Mouse (Mus musculus): Measurements from ENCODE around the gene Prr7.
"Not testable (repeated sequence)": the region's sequence is repeated elsewhere in the genome, so short reads cannot be mapped to it uniquely, and the experiment has no call there.

The Prr7 gene

DNA sequence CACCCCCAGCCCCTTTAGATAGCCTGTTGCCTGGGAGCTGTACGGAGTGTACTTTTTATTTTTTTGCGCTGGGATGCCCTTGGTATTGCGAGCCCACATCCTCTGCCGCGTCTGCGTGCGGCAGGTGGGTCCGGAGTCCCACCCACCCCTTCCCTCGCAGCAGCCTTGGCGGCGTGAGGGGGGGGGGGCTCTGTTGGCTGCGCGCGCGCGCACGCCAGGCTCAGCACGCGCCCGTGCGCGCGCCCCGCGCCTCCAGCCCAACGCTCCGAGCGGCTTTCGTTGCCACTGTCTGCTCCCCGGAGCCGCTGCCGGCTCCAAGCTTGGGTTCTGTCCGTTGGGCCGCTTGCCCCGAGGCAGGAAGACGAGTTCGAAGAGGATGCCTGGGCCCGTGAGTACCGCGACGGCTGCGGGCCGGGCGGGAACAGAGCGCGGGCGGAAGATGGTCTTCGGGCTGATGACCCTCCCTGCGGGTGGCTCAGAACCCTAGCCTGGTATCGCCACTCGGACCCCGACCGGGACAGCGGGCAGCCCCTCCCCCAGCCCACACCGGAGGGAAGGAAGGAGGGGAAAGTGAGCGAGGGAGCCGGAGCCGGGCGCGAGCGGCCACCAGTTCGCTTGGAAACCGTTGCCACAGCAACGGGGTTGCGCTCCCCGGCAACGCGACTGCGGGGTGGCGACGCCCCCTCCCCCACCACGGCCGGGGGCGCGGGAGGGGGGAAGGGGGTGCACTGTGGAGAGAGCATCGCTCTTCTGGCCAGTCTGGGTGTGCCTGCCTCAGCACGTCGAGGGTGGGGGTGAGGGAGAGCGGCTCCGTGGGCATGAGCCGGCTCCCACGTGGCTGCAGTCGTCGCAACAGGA, at the start of gene Prr7:
Gene Prr7 (plus strand): TSS at position 241 of the 858 bp plus-strand sequence.
- peak; percentile 86 for DNase-seq (ENCODE audit: inconsistent ontology term)

DNA sequence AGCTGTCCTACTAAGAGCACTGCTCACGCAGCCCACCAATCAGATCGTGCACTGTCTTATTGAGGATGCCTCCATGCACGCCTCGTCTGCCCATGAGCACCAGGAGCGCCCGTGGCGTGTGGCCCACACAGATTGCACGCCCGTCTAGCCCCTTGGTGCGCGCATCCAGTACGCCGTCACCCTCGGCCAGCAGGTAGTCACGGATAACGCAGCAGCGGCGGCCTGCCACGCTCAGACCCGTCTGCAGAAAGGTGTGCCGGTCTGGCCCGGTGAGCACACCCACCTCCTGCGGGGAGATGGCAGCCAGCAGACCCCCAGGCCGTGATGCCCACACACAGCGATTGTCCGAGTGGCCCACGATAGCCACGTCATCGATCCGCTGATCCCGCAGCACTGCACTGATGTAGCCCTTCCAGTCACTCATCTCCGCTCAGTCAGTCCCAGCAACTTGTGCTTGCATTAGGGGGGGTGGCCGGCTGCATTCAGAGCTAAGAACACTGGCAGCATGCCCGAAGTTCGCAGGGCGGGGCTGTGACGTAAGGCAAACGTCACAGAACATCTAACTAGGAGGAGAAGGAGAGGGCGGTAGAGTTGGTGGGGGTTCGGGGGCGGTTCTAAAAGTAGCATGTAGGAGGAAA, 49.2 kb upstream of the Prr7 start, which contains the start of gene Pfn3:
Gene Pfn3 (minus strand): TSS at position 490 of the 638 bp plus-strand sequence.
- DNase-seq (ENCODE audit: inconsistent ontology term), result peak; percentile 37

DNA sequence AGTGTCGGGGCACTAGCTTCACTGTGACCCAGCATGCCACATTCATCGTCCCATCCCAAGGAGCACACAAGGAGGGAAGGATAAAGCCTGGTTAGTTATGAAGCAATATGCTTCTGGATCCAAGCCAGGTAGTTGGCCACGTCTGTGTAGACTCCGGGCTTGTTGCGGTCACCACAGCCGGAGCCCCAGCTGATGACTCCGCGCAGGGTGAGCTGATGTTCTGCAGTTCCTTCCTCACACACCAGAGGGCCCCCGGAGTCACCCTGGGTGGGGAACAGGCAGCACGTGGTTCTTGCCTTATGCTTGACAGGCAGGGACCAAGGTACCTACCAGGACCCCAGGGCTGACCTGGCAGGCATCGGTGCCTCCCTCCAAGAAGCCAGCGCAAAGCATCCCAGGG, 46.1 kb upstream of the Prr7 start:
- DNase-seq (ENCODE audit: inconsistent ontology term), result peak; percentile 89

DNA sequence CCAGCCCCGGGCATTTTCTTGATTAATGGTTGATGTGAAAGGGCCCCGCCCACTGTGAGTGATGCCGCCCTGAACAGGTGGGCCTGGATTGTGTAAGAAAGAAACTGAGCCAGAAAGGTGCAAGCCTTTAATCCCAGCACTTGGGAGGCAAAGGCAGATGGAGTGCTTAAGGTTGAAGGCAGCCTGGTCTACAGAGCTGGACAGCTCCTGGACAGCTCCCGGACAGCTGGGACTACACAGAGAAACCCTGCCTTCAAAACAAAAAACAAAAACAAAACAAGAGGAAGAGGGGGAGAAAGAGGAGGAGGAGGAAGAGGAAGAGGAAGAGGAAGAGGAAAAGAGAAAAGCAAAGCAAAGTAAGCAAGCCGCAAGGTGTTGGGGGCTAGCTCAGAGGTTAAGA, 44.9 kb upstream of the Prr7 start:
- DNase-seq (ENCODE audit: inconsistent ontology term), result no peak

DNA sequence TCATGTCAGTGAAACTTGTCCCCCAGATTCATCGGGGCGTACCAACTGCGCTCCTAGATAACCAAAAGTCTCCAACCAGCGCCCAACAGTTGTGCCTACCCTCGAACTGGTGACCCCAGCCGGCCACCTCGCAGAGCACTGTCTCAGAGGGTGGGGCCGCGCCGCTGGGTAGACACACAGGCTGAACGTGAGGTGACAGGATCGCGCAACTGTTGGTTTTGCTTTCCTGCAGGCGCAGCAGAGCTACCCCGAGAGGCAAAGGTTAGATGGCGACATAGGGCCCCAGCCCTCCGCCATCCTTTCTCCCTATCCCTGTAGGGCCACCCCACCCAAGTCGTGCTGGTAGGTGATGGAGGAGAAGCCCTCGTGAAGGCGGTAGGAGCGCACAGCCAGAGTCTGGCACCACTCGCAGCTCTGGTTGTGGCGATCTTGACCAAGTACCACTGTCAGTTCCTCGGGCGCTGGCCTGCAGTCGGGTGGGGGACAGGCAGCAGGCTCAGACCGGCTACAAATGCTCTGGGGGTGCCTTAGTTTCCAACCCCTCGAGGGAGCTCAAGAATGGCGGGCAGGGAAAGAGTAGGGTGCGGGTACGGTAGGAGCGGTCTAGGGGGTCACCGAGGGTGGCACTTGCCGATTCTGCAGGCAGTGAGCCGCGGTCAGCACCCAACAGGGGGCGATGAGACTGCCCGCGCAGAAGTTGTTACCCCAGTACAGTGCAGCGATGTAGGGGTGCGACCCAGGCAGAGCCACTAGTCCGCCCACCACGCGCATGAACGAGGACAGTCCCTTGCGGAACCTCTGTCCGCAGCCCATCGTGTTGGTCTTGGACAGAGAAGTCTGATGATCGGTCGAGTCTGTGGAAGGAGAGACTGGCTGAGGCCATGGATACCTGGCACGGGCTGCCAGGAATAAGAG, 43.8 kb upstream of the Prr7 start:
- no peak for DNase-seq (ENCODE audit: inconsistent ontology term)

DNA sequence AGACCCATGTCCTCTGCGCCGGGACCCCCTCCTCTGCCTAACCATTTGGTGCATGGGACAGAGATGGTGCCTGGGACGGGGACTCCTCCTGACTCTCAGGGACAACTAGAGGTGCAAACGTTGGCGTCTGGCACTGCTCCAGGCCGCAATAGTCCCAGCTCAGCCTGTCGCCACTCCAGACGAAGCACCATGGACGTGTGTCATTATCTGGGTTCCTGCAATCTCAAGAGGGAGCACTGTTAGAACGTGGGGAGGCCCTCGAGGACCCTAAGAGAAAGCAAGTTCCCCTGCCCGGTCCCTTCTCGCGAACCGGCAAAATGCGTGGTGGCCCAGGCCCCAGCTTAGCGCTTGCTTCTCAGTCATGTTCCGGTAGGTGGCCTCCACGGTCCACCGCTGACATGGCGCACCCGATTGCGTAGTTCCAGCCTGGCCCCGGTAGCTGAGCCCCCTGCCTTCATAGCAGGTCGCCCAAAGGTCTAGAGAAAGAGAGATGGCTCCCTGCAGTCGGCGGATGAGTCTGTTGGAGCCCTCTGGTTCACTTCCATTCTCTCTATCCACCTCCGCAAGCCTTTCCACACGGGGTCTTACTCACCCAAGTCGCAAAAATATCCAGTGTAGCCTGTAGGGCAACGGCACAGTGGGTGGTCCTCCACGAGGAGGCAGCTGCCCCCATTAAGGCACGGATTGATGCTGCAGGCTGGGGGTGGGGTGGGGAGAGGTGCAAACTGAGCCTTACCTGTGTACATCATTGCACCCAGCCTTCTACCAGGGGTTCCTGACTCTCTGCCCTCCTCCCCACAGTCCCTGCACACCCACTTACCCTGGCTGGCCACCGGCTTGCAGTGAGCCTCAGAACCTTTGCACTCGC, 42.9 kb upstream of the Prr7 start:
- DNase-seq (ENCODE audit: inconsistent ontology term), result peak; percentile 76

DNA sequence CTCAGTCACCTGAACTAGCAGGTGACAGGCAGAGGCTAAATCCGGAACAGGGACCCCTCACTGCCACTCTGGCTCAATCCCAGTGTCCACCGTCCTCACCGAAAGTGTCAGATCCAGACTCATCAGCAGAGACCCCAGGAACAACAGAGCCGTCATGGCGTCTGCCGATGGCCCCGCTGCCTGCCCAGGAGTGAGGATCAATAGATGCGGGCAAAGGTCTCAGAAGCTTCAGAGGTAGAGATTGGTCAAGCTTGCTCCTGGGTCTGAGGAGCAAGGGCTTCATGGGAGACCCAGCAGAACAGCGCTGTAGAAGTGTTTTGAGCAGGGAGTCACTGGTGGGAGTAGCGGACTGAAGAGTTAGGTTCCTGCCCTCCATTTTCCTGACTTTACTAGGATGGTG, 37.5 kb upstream of the Prr7 start, which contains the start of gene F12:
Gene F12 (minus strand): TSS at position 181 of the 400 bp plus-strand sequence.
- no peak for DNase-seq (ENCODE audit: inconsistent ontology term)

DNA sequence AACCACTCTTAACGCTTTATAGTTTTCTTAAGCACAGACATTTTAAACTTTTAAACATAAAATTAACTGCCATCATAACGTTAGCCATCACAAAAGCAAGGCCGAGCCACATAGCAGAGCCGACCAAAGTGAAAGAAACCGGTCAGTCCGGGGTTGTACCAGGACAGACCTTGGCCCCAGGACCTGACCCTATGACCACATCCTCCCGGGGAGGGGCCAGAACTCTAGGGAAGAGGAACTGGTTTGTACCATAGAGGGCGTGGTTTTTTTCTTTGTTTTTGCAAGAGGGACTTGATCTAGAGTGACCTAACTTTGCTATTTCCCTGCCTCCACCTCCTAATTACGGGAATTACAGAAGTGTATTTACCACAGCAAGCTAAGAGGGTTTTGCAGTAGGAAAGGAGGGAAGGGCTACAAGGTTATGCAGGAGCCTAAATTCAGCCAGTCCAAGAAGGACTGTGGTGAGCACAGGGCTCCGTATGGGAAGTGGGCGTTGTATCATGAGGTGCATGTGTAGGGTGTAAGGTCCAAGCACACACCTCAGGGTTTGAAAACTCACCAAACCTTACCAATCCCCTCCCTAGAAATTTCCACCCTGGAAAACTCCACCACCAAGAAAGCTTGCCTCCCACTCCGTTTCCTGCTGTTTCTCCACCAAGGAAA, 34.7 kb upstream of the Prr7 start:
- no peak for DNase-seq (ENCODE audit: inconsistent ontology term)

DNA sequence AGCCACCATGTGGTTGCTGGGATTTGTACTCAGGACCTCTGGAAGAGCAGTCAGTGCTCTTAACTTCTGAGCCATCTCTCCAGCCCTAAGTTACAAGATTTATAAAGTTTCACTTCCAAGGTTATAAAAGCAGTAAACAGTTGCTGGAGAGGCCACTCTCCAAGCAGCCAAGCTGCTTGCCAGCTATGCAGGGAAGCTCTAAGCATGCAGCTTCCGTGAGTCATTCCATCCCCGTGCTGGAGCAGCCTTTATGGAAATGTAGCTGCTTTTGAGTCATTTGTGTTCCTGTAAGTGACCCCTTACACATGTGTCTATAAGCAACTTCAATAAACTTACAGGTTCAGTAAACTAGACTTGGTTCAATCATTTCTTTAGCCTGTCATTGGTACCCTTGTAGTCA, 33.5 kb upstream of the Prr7 start:
- no peak for DNase-seq (ENCODE audit: inconsistent ontology term)

DNA sequence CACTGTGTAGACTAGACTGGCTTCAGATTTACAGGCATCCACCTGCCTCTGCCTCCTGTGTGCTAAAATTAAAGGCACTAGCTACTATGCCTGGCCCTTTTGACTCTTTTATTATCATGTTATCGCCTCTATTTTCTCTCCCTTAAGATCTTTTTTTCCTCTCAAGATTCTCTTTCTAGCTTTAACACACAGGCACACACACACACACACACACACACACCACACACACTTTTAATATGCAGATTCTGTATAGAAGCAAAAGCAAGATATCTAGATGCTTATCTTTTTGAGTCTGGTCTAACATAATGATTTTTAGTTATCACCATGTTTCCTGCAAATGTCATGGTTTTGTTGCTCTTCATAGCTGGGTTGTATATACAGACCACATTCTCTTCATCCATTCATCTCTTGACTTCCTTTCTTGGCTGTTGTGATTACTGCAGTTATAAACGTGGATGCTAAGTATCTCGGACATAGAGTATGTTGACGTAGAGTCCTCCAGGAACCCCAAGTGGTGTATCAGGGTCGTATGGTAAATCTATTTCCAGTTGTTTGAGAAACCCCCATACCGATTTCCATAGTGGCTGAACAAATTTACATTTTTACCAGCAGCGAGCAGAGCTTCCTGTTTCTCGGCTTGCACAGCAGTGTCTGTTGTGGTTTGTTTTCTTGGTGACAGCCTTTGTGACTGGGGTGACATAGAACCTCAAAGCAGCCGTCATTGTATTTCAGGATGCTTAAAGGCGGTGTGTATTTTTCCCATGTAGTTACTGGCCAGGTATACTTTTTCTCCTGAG, 32.0 kb upstream of the Prr7 start:
- DNase-seq (ENCODE audit: inconsistent ontology term), result no peak

DNA sequence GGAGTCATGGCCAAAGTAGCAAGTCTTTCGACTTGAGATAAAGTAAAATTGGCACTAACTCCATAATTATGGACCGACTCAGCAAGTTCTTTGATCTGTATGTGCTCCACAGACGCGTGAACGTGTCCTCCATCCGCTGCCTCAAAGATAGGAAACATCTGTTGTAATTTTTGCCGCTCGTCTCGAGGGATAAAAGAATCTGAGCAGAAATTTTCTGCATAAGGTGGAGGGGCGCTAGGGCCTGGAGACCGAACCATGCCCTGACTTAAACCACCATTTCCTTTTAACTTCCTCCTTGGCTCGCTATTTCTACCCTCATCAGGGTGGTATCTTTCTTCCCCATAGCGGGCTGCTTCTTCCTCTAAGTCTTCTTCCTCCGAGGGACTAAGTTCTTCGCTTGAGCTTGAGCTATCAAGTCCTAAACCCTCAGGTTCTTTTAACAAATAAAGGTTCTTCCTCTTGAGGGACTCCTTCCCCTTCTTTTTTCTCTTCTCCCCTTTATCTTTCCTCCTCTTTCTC, 26.9 kb upstream of the Prr7 start:
- DNase-seq (ENCODE audit: inconsistent ontology term), result not testable (repeated sequence)

DNA sequence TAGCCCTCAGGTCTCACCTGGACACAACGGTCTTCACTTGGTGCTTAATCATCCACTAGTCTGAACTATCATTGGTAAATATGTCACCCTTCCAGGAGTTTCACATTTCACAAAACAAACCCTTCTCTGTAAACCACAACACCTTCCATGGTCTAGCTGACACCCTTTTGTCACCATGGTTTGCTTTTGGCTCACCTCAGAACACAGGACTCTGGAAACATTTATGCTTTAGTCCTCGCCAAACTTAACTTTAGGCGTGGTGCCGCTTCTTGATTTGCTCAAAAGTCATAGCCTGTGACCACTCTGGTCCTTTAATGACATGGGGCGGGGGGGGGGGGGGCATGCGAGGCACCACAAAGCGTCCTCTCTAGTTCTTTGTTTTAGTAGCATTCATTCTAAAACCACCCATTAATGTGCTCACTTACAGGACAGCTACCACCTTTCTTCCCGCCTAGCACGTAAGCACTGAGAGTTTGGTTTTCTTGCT, 20.2 kb upstream of the Prr7 start:
- DNase-seq (ENCODE audit: inconsistent ontology term), result no peak

DNA sequence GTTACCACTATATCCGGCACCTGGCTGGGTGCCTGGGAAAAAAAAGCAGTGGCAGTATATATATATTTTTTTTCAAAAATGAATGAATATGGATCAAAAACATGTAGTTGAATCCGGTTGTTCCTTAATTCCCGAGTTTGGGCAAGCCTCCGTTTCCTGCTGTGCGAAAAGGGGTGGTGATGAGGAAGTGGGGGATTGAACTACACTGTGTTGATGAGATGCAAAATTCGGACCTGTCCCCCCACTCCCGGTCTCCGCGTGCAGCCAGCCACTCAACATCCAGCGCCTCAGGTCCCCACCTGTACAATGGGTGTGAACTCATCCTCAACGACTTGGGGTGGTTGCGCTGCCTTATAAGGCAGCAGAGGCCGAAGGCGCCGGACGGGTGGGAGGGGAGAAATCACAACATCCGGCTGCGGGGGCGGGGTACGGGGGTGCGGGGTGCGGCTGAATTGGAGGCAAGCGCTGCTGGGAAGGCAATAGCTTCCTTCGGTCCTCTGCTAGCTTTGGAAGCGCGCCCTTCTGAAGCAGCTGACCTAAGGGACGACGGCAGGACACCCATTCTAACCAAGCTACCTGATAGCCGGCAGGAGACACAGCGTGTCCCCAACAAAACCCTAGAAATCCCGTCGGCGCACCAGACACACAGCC, 19.7 kb upstream of the Prr7 start:
- DNase-seq (ENCODE audit: inconsistent ontology term), result no peak

DNA sequence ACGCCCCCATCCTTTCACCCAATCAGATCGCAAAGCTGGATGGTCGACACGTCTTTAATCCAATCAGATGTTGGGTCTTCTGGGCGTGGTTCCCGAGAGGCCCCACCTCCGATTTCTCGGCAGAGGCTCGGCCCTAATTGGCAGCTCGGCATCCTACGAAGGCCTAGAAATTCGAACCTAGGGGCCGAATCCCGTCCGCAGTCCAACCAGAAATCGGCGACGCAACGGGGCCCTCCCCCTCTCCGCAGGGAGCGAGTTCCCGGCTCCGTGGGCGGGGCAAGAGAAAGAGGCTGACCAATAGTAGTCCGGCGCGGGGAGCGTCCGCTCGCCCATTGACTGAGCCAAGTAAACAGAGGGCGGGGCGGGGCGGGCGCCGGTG, 19.1 kb upstream of the Prr7 start, which contains the start of gene Grk6:
Gene Grk6 (plus strand): TSS at position 136 of the 379 bp plus-strand sequence.
- DNase-seq (ENCODE audit: inconsistent ontology term), result peak; percentile 100

DNA sequence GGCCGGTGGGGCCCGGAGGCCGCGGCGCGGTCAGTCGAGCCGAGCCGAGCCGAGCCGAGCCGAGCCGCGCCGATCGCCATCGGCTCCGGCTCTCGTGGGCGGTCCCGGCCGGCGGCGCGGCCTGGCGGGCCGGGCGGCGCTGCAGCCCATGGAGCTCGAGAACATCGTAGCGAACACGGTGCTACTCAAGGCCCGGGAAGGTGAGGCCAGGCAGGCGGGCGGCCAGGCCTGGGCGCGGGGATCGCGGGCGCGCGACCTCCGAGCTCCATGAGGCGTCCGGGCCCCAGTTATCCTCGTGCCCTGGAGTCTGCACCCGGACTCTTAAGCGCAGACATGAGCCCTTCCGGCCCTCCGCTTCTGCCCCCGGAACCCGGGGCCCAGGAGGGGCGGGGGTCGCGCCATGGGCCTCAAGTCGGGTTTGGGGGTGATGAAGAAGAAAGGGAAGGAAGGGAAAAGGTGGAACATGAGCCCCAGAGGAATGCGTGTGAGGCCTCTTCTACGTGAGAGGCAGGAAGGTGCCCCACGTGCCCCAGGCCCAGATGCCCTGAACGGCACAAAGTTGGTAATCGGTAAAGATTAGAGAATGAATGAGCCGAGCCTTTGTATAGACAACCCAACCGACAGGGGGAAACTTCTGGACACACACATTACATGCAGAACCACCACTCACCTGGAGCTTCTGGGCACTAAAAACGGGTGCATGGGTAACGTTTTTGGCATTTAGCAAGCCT, 18.5 kb upstream of the Prr7 start:
- no peak for DNase-seq (ENCODE audit: inconsistent ontology term)

DNA sequence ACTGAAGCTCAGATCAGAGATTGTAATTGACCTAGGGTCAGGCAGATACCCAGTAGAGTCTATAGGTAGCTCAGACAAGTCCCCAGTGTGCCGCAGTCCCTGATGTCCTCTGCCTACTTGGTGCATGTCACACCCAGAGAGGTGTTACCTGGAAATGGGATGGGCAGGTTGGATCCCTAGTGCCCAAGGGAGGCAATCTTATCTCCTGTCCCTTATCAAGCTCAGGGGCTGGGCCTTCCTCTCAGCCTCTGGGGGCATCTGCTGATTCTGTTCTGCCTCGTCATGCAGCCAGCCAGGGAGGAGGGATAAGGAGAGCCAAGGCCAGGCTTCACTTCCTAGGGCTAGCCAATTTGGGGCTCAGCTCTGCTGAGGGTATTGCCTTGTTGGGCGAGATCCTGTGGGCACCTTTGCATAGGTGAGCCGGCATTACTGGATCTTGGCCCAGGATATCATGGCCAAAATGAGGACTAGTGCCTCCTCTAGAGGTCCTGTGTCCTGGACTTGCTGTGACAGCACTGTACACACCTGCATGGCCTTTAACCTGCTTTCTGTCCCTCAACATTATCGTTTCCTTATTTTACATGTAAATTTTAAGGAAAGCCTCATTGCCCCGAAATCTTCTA, 17.5 kb upstream of the Prr7 start:
- DNase-seq (ENCODE audit: inconsistent ontology term), result no peak

DNA sequence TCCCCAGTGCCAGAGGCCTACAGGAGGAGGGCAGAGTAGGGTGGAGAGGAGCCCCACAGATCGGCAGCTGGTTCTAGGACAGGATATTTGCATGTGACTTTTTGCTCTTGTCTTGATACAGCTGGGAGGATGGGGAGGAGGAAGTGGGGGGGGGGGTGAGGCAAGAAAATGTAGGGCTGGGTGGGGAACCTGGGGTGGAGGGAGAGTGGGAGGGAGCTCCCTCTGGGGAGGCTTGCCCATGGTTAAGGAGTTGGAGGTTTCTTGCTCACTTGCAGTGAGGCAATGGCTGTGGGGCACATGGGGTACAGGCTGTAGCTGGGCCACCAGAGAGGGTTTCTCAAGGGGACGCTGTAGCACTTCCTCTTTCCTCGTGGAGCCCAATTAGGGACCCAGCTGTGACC, 16.5 kb upstream of the Prr7 start:
- DNase-seq (ENCODE audit: inconsistent ontology term), result no peak

DNA sequence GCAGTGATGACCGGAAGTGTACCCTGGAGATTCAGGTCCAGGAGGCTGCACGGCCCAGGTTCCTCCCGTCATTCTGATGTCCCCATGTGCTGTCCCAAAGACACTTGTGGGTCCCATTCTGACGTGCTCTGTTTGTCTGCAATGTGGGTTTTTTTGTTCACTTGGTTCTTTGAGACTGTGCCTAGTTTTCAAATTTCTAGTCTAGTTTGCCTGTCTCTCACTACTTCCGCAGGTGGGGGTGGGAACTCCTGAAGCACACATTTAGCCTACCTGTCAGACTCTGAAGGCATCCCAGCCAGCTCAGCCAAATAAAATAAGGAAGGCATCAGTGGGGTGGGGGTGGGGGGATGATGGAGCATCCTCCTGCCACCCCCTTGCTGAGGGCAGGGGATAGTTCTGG, 15.9 kb upstream of the Prr7 start:
- DNase-seq (ENCODE audit: inconsistent ontology term), result no peak

Measured in Muller cell, postnatal 12 days (primary cell).